Mouse (Mus musculus) small intestine, adult 2 months (tissue): ENCODE measurements around the gene Ifitm1.

Experiments used
- CTCF ChIP-seq: fragments of 200-500 bp; IDR thresholded peaks from 2 replicates; pipeline ENCODE4 v1.5.1; 2012; ENCODE audit warnings: low read depth, mild to moderate bottlenecking, control low read depth, inconsistent platforms, low read length, moderate library complexity, mixed read lengths; ENCODE audit not compliant: insufficient replicate concordance, insufficient read length; ENCODE audit errors: extremely low read depth
- POLR2A ChIP-seq: fragments of 200-500 bp; IDR thresholded peaks from 2 replicates; pipeline ENCODE4 v1.6.1; 2012; ENCODE audit warnings: low read depth, mild to moderate bottlenecking, control low read depth, inconsistent platforms, low read length, moderate library complexity

DNA sequence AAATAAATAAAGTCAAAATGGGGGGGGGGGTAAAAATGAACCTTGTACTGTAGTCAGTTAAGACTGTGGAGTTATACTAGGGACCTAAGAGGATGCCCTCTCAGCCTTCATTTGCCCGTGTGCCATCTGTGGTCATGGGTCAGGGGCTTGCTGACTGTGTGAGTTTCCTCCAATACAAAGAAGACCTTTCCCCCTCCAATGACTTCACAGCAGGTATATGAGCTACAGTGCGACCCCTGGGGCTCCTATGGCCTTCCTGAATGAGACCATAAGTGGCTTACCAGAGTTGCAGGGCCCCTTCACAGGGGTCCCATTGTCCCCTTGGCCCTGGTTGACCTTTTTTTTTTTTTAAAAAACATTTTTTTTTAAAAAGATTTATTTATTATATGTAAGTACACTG is 5.6 kb upstream of the Ifitm1 start:
- TF ChIP-seq CTCF = no peak
- TF ChIP-seq POLR2A = no peak
